Mouse (Mus musculus) urinary bladder, postnatal 4 days (tissue): Measurements from ENCODE around the gene Hacl1.
A peak's percentile ranks its signal among the peaks of the same experiment; 100 is the strongest.

Experiments used
- DNase-seq, 2 experiments: peaks; one replicate each; pipeline ENCODE4 v3.0.0; 2021 to 2022; ENCODE audit warnings: low spot score in 2 of 2

Hacl1 gene

DNA sequence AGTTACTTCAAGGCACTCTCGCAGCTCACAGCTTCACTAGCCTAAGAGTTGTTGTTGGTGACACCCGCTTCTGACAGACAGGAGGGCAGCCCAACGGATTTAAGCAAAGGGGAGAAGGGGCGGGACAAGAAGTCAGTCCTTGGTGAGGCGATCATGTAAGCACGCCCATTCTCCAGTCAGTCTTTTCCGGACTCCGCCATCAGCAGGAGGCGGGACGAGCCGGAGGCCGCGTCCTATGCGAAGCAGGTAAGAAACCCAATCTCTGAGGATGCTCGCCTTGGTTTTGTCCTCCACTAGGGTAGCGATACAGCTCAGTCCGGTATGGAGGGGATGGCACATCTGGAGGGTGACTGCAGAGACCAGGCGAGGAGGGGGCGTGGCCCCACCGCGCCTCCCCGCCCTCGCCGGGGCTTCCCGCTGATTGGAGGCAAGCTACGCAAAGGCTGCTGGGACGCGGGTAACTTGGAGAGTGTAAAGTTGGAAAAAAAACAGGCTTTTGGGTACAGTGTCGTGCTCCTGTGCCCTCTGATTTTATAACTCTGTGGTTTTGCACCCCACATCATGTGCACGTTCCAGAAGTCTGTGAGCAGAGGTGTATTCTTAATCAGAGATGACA lies at the start of gene Hacl1, which contains the start of gene Btd:
TSS of gene Hacl1 (minus strand) at position 397 of the 616 bp plus-strand sequence.
TSS of gene Btd (plus strand) at position 139 of the 616 bp plus-strand sequence.
- peak; percentile 82 to 83 for DNase-seq

DNA sequence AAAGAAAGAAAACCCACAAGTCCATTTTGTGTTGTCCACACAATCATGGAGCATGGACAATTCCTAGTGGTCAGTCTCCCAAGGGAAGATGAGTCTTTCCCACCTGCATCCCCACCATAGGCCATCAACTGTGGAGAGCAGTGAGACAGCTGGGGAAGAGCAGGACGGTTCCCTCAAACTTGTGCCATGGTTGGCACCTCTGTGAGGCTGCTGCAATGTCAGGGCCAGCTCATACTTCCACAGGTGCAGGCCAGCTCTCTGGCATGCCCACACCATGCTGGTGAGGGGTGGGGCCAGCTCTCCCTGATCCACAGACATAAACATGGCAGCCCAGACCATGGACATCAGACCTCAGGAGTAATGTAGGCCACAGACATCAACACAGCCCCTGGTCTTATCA lies 45.1 kb upstream of the Hacl1 start:
- DNase-seq = no peak

DNA sequence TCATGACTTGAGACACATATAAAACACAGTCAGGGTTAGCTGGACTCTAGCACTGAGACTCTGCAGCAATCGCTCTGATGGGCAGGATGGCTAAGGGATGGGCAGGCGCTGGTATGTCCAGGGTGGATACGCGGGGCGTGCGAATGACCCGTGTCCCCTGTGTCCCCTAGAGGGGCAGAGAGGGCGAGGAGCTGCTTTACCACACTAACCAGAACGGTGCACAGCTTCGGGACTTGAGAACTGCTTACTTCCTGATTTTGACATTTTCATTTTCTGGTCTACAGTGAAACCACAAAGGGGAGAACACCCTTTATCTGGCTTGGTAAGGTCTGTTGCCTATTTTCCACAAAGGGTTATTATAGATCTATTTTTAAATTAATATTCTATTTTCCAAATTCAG lies 44.6 kb upstream of the Hacl1 start:
- DNase-seq = no peak

DNA sequence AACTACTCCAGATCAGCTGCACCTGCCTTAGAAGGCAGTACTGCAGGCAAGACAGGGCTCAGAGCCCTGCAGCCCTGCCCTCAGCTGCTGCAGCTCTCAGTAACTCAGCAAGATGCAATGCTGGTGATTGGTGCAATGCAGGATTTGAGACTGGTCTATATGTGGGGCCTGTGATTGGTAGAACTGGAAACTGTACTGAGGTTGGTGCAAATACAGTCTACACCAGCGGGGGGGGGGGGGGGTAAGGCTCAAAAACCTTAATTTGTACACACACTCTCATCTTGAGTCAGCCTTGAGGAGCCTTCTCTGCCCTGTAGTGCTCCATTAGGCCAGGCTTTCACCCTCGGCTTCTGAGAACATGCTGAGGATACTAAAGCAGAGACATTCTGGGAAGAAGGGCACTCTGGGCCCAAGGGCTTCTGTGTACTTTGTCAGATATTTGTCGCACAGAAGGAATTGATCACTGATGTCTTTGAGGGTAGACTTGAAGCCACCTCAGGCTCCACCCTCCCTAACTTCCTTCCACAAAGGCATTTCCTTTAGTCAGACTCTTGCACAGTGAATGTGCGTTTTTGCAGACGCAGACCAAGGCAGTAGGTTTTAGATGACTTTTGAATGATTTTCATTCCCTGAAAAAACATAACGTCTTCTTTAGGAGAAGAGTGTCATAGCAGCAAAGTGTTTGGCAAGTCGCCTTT lies 43.4 kb upstream of the Hacl1 start:
- no peak for DNase-seq

DNA sequence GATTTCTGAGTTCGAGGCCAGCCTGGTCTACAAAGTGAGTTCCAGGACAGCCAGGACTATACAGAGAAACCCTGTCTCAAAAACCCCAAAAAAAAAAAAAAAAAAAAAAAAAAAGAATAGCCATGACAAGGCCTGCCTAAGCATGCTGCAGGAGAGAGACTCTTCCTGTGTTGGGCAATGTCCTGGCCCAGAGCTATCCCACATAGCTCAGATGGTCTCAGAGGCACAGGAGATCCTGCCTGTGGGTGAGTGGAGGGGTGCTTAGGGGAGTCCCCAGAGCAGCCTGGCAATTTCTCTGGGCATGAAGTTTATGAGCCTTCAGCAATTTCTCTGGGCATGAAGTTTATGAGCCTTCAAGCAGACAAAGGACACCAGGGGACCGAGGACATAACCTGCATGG lies 42.5 kb upstream of the Hacl1 start:
- DNase-seq = no peak

DNA sequence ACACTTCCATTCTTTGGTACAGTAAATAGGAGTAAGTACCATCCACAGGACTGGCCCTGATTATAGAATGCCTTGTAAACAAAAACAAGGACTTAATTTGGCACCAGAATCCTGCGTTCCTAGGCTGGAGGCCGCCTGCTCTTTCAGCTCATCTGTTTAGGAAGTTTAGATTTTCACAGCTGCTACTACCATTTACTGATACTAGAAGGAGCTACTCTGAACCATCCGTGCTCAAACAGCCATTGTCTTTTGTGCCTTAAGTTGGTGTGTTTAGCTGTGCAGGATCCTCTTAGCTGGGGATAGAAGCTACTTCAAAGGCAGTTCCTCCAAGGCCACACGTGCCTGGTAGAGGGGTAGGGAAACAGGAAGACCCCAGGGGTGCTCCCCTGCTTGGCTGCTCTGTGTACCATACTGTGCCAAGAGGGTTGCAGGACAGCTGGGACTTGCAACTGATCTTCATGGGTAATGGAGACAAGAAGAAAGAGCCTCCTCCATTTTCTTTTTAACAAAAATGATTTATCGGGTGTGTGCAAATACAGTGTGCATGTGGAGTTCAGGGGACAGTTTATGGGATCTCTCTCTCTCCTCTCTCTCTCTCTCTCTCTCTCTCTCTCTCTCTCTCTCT lies 41.0 kb upstream of the Hacl1 start:
- DNase-seq = no peak

DNA sequence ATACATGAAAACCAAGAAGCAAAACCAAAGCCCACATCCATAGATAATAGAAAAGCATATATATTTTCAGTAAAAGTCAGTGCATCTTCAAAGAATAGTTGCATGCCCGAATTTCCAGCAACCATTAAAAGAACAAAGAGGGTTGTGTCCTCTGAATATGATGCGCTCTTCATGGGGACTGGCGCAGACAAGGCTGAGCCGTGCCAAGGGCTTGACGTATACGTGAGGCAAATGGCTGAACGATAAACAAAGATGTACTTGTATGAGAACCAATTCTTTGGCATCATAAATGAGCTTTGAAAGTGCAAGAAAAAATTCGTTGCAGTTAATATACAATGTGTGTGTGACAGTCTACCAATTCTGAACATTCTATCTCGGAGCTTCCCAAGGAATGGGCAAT lies 40.2 kb upstream of the Hacl1 start:
- DNase-seq = no peak

DNA sequence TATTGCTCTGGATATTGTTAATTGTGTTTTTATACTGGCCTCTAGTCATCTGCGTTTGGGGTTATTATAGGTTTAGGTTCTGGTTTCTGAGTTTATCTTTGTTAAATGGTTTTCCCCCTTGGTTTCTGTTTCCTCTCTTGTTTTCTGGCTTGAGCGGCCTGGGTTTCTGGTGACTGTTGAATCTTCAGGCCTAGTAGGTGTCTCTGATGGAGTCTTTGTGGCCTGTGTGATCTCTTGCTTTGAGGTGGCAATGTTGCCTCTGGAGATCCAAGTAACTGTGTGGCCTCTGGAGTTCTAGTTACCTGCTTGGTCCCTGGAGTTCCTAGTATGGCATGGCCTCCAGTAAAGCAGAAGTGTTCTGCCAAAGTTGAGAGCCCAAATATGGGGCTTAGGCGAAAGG lies 39.6 kb upstream of the Hacl1 start:
- no peak for DNase-seq

DNA sequence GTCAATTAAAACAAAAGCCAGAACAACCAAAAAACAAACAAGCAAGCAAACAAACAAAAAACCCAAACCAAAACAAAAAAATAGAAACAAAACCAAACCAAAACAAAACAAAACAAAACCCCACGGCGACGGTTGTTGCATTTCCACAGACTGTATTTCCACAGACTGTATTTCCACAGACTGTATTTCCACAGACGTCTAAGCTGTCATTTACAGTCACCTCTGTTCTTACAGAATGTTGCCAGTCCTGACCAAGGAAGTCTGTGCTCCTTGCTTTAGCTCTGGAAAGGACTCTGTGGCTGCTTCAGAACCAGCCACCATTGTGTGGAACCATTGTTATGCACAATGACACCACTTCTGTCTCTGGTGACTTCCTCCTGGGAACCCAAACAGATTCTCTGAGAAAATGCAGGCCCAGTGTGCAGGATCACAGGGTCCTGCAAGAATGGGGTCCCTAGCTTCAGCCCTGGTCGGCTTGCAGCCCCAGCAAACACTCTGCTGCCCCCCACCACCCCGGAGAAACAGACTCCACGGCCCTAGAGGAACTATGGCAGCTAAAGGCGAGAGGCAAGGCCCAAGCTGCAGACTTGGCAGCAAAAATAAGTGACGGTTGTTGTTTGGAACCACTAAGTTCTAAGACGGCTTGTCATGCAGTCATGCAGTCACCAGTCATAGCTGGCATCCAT lies 30.7 kb upstream of the Hacl1 start:
- no peak for DNase-seq

DNA sequence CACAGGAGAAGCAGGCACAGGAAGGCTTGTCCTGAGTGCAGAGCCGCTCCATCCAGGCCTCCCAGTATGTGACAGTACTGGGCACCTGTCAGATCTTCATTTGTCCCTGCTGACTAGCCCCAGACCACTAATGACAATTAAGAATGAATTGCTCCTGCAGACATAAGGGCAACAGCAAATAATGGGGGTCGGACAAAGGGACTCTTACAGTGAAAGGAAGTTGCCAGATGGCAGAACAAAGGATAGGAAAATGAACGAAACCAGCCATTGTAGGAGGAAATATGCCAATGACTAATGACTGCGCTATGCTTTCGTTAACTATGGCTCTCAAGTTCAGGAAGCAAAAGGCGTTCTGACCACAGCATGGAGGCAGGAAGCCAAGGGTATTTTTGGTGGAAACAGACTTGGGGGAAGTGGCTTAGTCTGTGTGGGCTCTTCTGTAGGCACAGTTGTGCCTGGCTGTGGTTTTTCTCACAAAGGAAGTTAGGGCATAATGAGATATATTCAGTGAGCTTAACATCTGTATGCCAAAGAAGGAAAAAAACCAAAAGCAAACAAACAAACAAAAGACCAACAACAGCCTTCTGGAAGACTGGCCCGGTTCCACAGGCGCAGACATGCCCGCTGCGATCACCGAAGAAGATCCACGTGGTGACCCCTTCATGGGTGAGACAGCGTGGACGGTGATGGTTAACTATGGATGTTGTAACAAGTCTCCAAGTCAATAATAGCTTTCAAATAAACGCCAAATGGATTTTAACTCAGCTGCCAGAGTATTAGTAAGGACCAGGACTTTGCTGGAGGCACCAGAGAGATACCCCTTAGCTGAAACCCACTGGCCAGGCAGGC lies 28.8 kb upstream of the Hacl1 start:
- peak in 1 of 2 experiments; percentile 58 for DNase-seq

DNA sequence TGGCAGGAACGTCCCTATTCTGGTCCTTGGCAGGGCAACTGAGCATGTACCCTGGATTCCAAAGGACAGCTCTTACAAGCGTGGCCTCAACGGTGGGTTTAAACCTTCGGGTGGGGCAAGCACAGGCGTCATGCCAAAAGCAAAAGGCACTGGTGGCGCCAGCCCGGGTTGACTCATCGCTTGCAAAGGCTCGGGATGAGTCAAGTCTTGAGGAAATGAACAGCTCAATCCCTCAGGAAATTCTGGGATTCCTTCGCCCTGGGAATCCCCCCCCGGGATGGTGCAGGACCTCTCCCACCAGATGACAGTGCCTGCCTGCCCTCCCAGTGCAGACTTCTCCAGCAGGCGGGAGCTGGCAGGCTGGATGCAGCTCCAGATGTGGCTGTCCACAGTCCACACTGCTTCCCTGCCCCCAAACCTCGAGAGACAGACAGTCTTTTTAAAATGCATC lies 28.1 kb upstream of the Hacl1 start:
- DNase-seq = peak; percentile 57 to 71

DNA sequence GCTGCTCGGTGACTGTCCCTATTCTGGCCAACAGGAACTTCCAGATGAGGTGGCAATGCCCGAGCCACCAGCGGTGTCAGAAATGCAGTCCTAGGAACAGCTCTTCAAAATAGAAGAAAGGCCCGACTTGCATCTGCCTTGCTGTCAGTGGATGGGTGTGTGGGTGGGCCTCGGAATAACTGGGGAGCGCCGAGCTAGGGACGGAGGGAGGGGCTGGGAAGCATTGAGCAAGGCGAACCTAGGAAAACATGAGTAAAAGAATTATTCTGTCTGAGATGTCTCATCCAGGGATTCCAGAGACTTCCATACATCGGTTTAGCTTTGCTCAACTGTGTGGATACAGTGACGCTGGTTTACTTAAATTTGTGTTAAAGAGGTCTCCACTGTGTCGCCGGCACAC lies 27.2 kb upstream of the Hacl1 start:
- DNase-seq = no peak

DNA sequence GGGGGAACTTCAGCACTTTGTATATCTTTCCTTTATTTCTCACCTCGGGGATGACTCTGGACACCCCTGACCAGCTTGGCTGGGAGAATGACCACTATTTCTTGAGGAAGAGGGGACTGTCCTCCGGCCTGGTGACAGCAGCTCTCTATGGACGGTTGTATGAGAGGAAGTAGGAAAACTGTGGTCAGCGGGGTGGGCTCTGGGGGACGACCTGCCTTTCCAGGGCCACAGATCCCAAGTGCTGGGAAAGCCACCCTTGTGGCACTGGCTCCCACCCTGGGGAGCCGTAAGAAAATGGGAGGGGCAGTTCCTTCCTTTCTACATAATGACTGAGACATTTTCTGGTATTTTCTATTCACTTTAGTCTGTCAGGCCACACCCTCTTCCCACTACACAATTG lies 26.7 kb upstream of the Hacl1 start:
- DNase-seq = no peak

DNA sequence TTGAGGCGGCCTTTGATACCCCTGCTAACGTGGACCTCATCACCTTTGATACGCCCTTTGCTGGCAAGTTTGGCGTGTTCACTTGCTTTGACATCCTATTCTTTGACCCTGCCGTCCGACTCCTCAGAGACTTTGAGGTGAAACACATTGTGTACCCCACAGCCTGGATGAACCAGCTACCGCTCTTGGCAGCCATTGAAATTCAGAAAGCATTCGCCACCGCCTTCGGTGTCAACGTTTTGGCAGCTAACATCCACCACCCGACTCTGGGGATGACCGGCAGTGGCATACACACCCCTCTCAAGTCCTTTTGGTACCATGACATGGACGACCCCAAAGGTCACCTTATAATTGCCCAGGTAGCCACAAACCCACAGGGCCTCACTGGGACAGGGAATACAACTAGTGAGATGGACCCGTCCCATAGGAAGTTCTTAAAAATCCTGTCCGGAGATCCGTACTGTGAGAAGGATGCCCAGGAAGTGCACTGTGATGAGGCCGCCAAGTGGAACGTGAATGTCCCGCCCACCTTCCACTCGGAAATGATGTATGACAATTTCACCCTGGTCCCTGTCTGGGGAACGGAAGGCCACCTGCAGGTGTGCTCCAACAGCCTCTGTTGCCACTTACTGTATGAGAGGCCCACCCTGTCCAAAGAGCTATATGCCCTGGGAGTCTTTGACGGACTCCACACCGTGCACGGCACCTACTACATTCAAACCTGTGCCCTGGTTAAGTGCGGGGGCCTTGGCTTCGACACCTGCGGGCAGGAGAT lies 26.0 kb upstream of the Hacl1 start:
- no peak for DNase-seq

DNA sequence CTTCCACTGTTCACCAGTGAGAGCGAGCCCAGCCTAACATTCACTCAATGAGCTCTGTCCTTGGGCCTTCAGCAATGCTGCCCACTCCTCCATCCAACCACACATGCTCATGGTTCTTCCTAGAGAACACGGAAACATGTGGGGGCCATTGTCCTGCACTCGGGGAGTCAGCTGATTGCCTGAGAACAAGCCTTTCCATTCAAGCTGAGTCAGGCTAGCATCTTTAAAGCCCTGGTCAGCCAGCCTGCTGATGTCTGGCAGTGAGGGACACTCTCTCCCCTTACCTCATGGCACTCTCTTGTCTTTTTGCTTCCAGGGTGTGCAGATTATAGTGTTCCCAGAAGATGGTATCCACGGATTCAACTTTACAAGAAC lies 24.5 kb upstream of the Hacl1 start:
- no peak for DNase-seq

DNA sequence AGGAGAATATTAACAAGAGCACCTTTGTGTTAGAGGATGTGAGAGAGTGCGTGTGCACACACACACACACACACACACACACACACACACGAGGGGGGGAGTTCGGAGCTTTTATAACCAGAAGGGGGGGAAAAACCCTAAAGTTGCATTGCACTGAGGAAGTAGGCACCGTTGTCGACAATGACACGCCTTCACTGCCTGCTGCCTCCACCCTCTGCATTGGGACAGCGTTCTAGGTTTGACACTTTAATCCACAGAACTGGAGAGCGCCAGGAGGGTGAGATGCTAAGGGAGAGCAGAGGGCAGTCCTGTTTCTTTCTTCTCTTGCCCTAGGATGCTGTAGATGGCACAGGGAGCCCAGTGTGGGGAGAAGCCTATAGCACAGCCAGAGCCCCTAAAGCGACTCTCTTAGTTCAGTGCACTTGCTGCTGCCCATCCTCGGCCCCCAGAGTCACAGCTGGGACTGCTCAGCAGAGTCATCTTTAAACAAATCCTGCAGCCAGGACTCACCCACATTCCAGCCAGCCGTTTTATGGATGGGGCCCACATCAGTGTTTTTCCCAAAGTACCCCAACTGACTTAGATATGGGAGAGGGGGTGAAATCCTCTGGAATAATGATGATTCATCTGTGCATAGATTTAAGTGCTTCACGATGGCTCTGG lies 23.9 kb upstream of the Hacl1 start:
- DNase-seq = no peak

DNA sequence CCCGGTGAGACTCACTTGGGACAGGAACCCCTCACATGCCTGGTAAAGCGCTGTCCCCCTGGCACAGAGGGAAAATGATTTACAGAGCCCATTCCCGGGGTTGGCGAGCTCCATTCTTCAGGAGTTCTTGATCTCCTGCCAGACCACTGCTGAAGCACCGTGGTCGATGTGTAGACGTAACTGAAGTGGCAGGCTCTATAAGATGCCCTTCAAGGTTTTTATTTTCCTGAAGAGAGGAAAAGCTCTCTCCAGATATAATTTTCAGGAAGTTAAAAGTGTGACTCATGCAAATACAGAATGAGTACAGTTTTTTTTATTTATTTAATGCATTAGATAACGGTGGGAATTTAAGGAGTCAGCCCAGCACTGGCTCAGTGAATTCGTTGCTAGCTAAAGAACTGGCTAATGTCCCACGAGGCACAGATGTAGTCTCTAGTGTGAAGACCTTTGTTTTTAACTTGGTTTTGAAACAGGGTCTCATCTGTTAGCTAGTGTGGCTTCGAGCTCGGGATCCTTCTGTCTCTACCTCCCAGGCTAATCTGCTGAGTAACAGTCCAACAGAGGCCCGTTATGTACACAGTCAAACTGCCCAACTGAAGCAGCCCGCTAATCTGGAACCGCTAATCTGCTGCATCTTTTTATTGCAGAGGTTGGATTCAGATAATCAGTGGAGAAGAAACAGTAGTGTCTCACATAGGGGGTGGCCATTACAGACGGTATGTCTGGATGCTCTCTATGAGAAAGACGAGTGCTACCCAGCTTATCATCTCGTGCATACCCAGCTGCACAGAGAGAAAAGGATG lies 23.2 kb upstream of the Hacl1 start:
- DNase-seq = no peak

DNA sequence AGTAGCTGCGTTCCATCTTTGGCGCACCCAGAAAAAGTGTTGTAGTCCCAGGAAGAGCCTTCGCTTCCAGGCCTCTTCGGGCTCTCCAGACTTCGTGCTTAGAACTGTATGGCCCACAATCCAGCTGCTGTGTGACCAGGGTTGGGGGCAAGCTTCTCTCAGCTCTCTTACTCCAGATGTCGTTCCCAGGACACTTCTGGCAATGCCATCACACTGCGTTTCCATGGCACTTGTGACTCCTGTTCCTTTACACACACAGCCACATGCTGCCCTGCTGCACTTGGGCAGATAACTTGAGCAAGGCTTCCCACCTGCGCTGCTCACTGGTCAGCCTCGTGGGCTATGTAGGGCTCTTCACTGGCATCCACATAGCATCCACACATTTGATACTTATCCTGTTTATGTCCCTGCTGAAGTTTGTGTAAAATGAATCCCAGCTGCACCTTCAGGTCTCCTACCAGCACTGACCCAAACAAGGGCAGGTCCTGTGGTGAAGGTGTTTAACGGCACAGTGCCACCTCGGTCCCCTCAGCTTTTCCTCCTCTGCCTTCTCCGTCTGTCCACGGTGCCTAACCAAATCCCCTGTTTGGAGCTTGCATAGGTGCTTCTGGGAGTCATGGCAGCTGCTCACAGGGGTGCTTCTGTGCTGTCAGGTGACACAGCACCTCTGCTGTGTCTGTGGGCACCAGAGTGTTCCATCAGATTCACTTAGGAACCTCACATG lies 22.5 kb upstream of the Hacl1 start:
- DNase-seq = no peak
